In genomic region chr1:10854495-10854894, GRCm38 (mm10) we compare ENCODE assay signal across 18 mouse cellular contexts.
DNase-seq lines count a peak whose midpoint lies in the region; ATAC-seq and TF ChIP-seq lines count a peak whose summit lies in the region.
"Had no signal": no experiment of that assay in that cellular context is flagged by ENCODE, and none has a peak within 500 bp of the region (broad histone marks: within the 10 kb centered on the region; RNA-seq: fewer than 3 reads in every experiment).

No protein-coding gene starts in this region.

- ATAC-seq in hindbrain, embryonic 12.5 days (ENCODE audit: low FRiP score), result peak; percentile 73
- no peak for ATAC-seq in hindbrain, embryonic 14.5 days (ENCODE audit: low FRiP score)
- ATAC-seq in midbrain, embryonic 12.5 days (ENCODE audit: low FRiP score, low read depth), result 0 out of 2 replicates have a peak, but pooled peaks have one; percentile 56
- ATAC-seq in midbrain, embryonic 16.5 days, result no peak
- ATAC-seq in stomach, postnatal 0 days (ENCODE audit: low FRiP score, low TSS enrichment), result no peak
- ATAC-seq: forebrain, embryonic 13.5 days; forebrain, embryonic 15.5 days had no signal

- TF ChIP-seq CTCF in brain, embryonic 14.5 days (IDR thresholded peaks at IDR 0.05; ENCODE audit: borderline replicate concordance, extremely low read depth, insufficient read depth, insufficient read length), result no peak
- TF ChIP-seq CTCF in stomach, postnatal 0 days (IDR thresholded peaks at IDR 0.05; ENCODE audit: low read depth), result no peak

- no peak for DNase-seq in hindbrain, embryonic 14.5 days (ENCODE audit: low spot score)
- DNase-seq in brain, embryonic 14.5 days (ENCODE audit: low read depth), result peak; percentile 22
- DNase-seq in stomach, postnatal 0 days (ENCODE audit: low spot score), result no peak
- DNase-seq: adrenal gland, adult 2 months; adrenal gland, postnatal 10 days; adrenal gland, postnatal 25 days; cerebellum, adult 11-12 months; cerebellum, adult 2 months; cerebellum, adult 9-10 months; cerebellum, postnatal 10 days; cerebellum, postnatal 25 days had no signal

- TF ChIP-seq EP300 in stomach, postnatal 0 days (optimal IDR thresholded peaks at IDR 0.05), result no peak

- H3K27ac ChIP-seq in hindbrain, embryonic 12.5 days, result no peak overlapping the region
- no peak overlapping the region for H3K27ac ChIP-seq in hindbrain, embryonic 14.5 days
- no peak overlapping the region for H3K27ac ChIP-seq in midbrain, embryonic 12.5 days (replicated peaks)
- no peak overlapping the region for H3K27ac ChIP-seq in midbrain, embryonic 16.5 days (ENCODE audit: low read length)
- H3K27ac ChIP-seq in stomach, postnatal 0 days (replicated peaks), result no peak overlapping the region
- H3K27ac ChIP-seq: embryonic facial prominence, embryonic 10.5 days; embryonic facial prominence, embryonic 12.5 days; forebrain, embryonic 13.5 days; forebrain, embryonic 15.5 days had no signal

- 24% methylated on average over 1 of the region's 1 CpGs for WGBS in hindbrain, embryonic 12.5 days
- WGBS in hindbrain, embryonic 14.5 days, result 13% methylated on average over 1 of the region's 1 CpGs
- WGBS in midbrain, embryonic 12.5 days, result 14% methylated on average over 1 of the region's 1 CpGs
- 21% methylated on average over 1 of the region's 1 CpGs for WGBS in midbrain, embryonic 16.5 days
- 41% methylated on average over 1 of the region's 1 CpGs for WGBS in stomach, postnatal 0 days

- H3K4me1 ChIP-seq in hindbrain, embryonic 12.5 days, result no peaks in the 10 kb centered on the region
- H3K4me1 ChIP-seq in hindbrain, embryonic 14.5 days (replicated peaks; ENCODE audit: control insufficient read depth, insufficient read depth, low read length), result no peaks in the 10 kb centered on the region
- 0 out of 2 replicates have a peak, but pooled peaks cover 3% of the 10 kb centered on the region for H3K4me1 ChIP-seq in midbrain, embryonic 12.5 days
- H3K4me1 ChIP-seq in midbrain, embryonic 16.5 days (ENCODE audit: control insufficient read depth, insufficient read depth, low read length), result no peaks in the 10 kb centered on the region
- H3K4me1 ChIP-seq in stomach, postnatal 0 days (replicated peaks; ENCODE audit: control insufficient read depth, insufficient read depth), result no peaks in the 10 kb centered on the region
- H3K4me1 ChIP-seq: embryonic facial prominence, embryonic 10.5 days; embryonic facial prominence, embryonic 12.5 days; forebrain, embryonic 13.5 days; forebrain, embryonic 15.5 days had no signal

- H3K27me3 ChIP-seq in hindbrain, embryonic 12.5 days, result no peaks in the 10 kb centered on the region
- no peaks in the 10 kb centered on the region for H3K27me3 ChIP-seq in hindbrain, embryonic 14.5 days (ENCODE audit: control insufficient read depth, insufficient read depth, low read length)
- no peaks in the 10 kb centered on the region for H3K27me3 ChIP-seq in midbrain, embryonic 12.5 days
- H3K27me3 ChIP-seq in midbrain, embryonic 16.5 days (ENCODE audit: control insufficient read depth, insufficient read depth, low read depth, low read length), result no peaks in the 10 kb centered on the region
- no peaks in the 10 kb centered on the region for H3K27me3 ChIP-seq in stomach, postnatal 0 days (ENCODE audit: control insufficient read depth, insufficient read depth, low read length)
- H3K27me3 ChIP-seq: embryonic facial prominence, embryonic 12.5 days; forebrain, embryonic 13.5 days; forebrain, embryonic 15.5 days had no signal

- no peaks in the 10 kb centered on the region for H3K36me3 ChIP-seq in hindbrain, embryonic 12.5 days
- H3K36me3 ChIP-seq in hindbrain, embryonic 14.5 days (replicated peaks; ENCODE audit: control insufficient read depth, insufficient read depth), result no peaks in the 10 kb centered on the region
- no peaks in the 10 kb centered on the region for H3K36me3 ChIP-seq in midbrain, embryonic 12.5 days
- H3K36me3 ChIP-seq in midbrain, embryonic 16.5 days (ENCODE audit: control insufficient read depth, insufficient read depth, low read length), result no peaks in the 10 kb centered on the region
- no peaks in the 10 kb centered on the region for H3K36me3 ChIP-seq in stomach, postnatal 0 days (ENCODE audit: control insufficient read depth, insufficient read depth, low read length)
- H3K36me3 ChIP-seq: embryonic facial prominence, embryonic 10.5 days; embryonic facial prominence, embryonic 12.5 days; forebrain, embryonic 15.5 days had no signal

- H3K4me2 ChIP-seq in hindbrain, embryonic 12.5 days (replicated peaks), result no peak overlapping the region
- no peak overlapping the region for H3K4me2 ChIP-seq in hindbrain, embryonic 14.5 days (replicated peaks)
- H3K4me2 ChIP-seq in midbrain, embryonic 12.5 days (replicated peaks), result no peak overlapping the region
- no peak overlapping the region for H3K4me2 ChIP-seq in midbrain, embryonic 16.5 days (ENCODE audit: low read length)
- H3K4me2 ChIP-seq in stomach, postnatal 0 days (replicated peaks; ENCODE audit: low read depth), result no peak overlapping the region
- H3K4me2 ChIP-seq: embryonic facial prominence, embryonic 12.5 days; forebrain, embryonic 13.5 days; forebrain, embryonic 15.5 days had no signal

- H3K9me3 ChIP-seq in hindbrain, embryonic 12.5 days (replicated peaks), result no peaks in the 10 kb centered on the region
- H3K9me3 ChIP-seq in hindbrain, embryonic 14.5 days (ENCODE audit: control insufficient read depth, low read length), result no peaks in the 10 kb centered on the region
- H3K9me3 ChIP-seq in midbrain, embryonic 12.5 days, result no peaks in the 10 kb centered on the region
- H3K9me3 ChIP-seq in midbrain, embryonic 16.5 days (replicated peaks; ENCODE audit: control insufficient read depth, low read length, poor library complexity, severe bottlenecking), result no peaks in the 10 kb centered on the region
- H3K9me3 ChIP-seq in stomach, postnatal 0 days (ENCODE audit: control insufficient read depth, low read length), result no peaks in the 10 kb centered on the region
- H3K9me3 ChIP-seq: embryonic facial prominence, embryonic 10.5 days; embryonic facial prominence, embryonic 12.5 days; forebrain, embryonic 13.5 days; forebrain, embryonic 15.5 days had no signal

- TF ChIP-seq POLR2A in brain, embryonic 14.5 days (IDR thresholded peaks at IDR 0.05; ENCODE audit: borderline replicate concordance, extremely low read depth, insufficient read depth, insufficient read length, poor library complexity, severe bottlenecking), result no peak

- no peak overlapping the region for H3K9ac ChIP-seq in hindbrain, embryonic 12.5 days
- no peak overlapping the region for H3K9ac ChIP-seq in hindbrain, embryonic 14.5 days
- H3K9ac ChIP-seq in midbrain, embryonic 12.5 days (replicated peaks), result no peak overlapping the region
- no peak overlapping the region for H3K9ac ChIP-seq in midbrain, embryonic 16.5 days (ENCODE audit: low read depth, low read length)
- H3K9ac ChIP-seq in stomach, postnatal 0 days (ENCODE audit: low read length), result no peak overlapping the region
- H3K9ac ChIP-seq: embryonic facial prominence, embryonic 12.5 days; forebrain, embryonic 13.5 days; forebrain, embryonic 15.5 days had no signal

- no peak overlapping the region for H3K4me3 ChIP-seq in hindbrain, embryonic 12.5 days
- no peak overlapping the region for H3K4me3 ChIP-seq in hindbrain, embryonic 14.5 days (replicated peaks; ENCODE audit: low read length)
- H3K4me3 ChIP-seq in midbrain, embryonic 12.5 days, result no peak overlapping the region
- H3K4me3 ChIP-seq in midbrain, embryonic 16.5 days (ENCODE audit: low read depth, low read length), result no peak overlapping the region
- no peak overlapping the region for H3K4me3 ChIP-seq in stomach, postnatal 0 days (ENCODE audit: low read depth, low read length)
- H3K4me3 ChIP-seq: embryonic facial prominence, embryonic 10.5 days; embryonic facial prominence, embryonic 12.5 days; forebrain, embryonic 13.5 days; forebrain, embryonic 15.5 days had no signal

Comparison
In these comparisons a context has a peak if more than half of its experiments do, and no peak if none do; other contexts are left out.
1. ATAC-seq: peak in hindbrain, embryonic 12.5 days (single experiment) and midbrain, embryonic 12.5 days (single experiment); none in hindbrain, embryonic 14.5 days (single experiment), midbrain, embryonic 16.5 days (single experiment) and stomach, postnatal 0 days (single experiment).